In genomic region chr2:118209712-118210111, GRCm38 (mm10) we compare ENCODE assay signal across 21 mouse cellular contexts.
"Had no signal": no experiment of that assay in that cellular context is flagged by ENCODE, and none has a peak within 500 bp of the region (broad histone marks: within the 10 kb centered on the region; RNA-seq: fewer than 3 reads in every experiment).

No protein-coding gene starts in this region.

- H3K9ac ChIP-seq: intestine, embryonic 15.5 days; kidney, embryonic 15.5 days; limb, embryonic 13.5 days; liver, embryonic 12.5 days; liver, embryonic 15.5 days; midbrain, embryonic 15.5 days; neural tube, embryonic 12.5 days; neural tube, embryonic 15.5 days; stomach, embryonic 15.5 days had no signal

- H3K27ac ChIP-seq: intestine, embryonic 15.5 days; kidney, embryonic 15.5 days; limb, embryonic 13.5 days; liver, embryonic 12.5 days; liver, embryonic 15.5 days; midbrain, embryonic 10.5 days; midbrain, embryonic 15.5 days; neural tube, embryonic 12.5 days; neural tube, embryonic 15.5 days; stomach, embryonic 15.5 days had no signal

- H3K27me3 ChIP-seq: intestine, embryonic 15.5 days; kidney, embryonic 15.5 days; liver, embryonic 12.5 days; liver, embryonic 15.5 days; midbrain, embryonic 15.5 days; neural tube, embryonic 12.5 days; neural tube, embryonic 15.5 days; stomach, embryonic 15.5 days had no signal

- H3K4me1 ChIP-seq: intestine, embryonic 15.5 days; liver, embryonic 12.5 days; liver, embryonic 15.5 days; megakaryocyte, embryonic 14.5 days; stomach, embryonic 15.5 days had no signal

- H3K9me3 ChIP-seq: intestine, embryonic 15.5 days; kidney, embryonic 15.5 days; limb, embryonic 13.5 days; liver, embryonic 12.5 days; liver, embryonic 15.5 days; megakaryocyte, embryonic 14.5 days; midbrain, embryonic 10.5 days; midbrain, embryonic 15.5 days; neural tube, embryonic 12.5 days; neural tube, embryonic 15.5 days; stomach, embryonic 15.5 days had no signal

- DNase-seq: kidney, adult 11 months; kidney, adult 8-10 months; kidney, postnatal 10 days; kidney, postnatal 36 days; left cerebral cortex, postnatal 4 days; liver; retina, postnatal 1 day; right cerebral cortex, postnatal 25 days; spleen, adult 18-20 months; thymus, postnatal 25 days had no signal

- H3K4me2 ChIP-seq: intestine, embryonic 15.5 days; kidney, embryonic 15.5 days; limb, embryonic 13.5 days; liver, embryonic 12.5 days; liver, embryonic 15.5 days; midbrain, embryonic 15.5 days; neural tube, embryonic 12.5 days; neural tube, embryonic 15.5 days; stomach, embryonic 15.5 days had no signal

- H3K36me3 ChIP-seq: intestine, embryonic 15.5 days; kidney, embryonic 15.5 days; limb, embryonic 13.5 days; liver, embryonic 12.5 days; liver, embryonic 15.5 days; midbrain, embryonic 10.5 days; midbrain, embryonic 15.5 days; neural tube, embryonic 12.5 days; neural tube, embryonic 15.5 days; stomach, embryonic 15.5 days had no signal

- ATAC-seq: intestine, embryonic 15.5 days; liver, embryonic 12.5 days; midbrain, embryonic 15.5 days had no signal

- H3K4me3 ChIP-seq: intestine, embryonic 15.5 days; kidney, embryonic 15.5 days; limb, embryonic 13.5 days; liver, embryonic 12.5 days; liver, embryonic 15.5 days; megakaryocyte, embryonic 14.5 days; midbrain, embryonic 10.5 days; midbrain, embryonic 15.5 days; neural tube, embryonic 12.5 days; neural tube, embryonic 15.5 days; stomach, embryonic 15.5 days had no signal
